Mouse (Mus musculus) liver, embryonic 16.5 days (tissue): ENCODE data around the gene Tmem251. TPM values are rescaled to one million over a fixed set of nuclear protein-coding genes. Genes with fewer than 3 reads are reported as not detected.

Experiments
- ATAC-seq: fragments of 200-750 bp; cut with Nextera tagmentation; 2 replicates; pipeline ENCODE4 v1.8.0; 2017; ENCODE audit warnings: low read depth, mild to moderate bottlenecking, moderate number of reproducible peaks, moderate library complexity
- H3K27ac ChIP-seq: fragments of 300-500 bp; sonication (generic); 2 replicates; pipeline ENCODE4 v1.5.1; 2014; ENCODE audit warnings: mild to moderate bottlenecking, low read length
- H3K27me3 ChIP-seq: fragments of 300-500 bp; sonication (generic); 2 replicates; pipeline ENCODE4 v1.6.1; 2014; ENCODE audit warnings: low read depth, low read length, mixed read lengths; ENCODE audit not compliant: control insufficient read depth, insufficient read depth
- H3K36me3 ChIP-seq: fragments of 300-500 bp; sonication (generic); 2 replicates; pipeline ENCODE4 v1.6.1; 2014; ENCODE audit warnings: mild to moderate bottlenecking; ENCODE audit not compliant: control insufficient read depth, insufficient read depth
- H3K4me1 ChIP-seq: fragments of 300-500 bp; sonication (generic); 2 replicates; pipeline ENCODE4 v1.6.1; 2014; ENCODE audit warnings: low read depth, low read length, mixed read lengths; ENCODE audit not compliant: control insufficient read depth
- H3K4me2 ChIP-seq: fragments of 300-500 bp; sonication (generic); 2 replicates; pipeline ENCODE4 v1.6.1; 2014; ENCODE audit warnings: low read depth, low read length, mixed read lengths
- H3K4me3 ChIP-seq: fragments of 300-500 bp; sonication (generic); 2 replicates; pipeline ENCODE4 v1.5.1; 2014; ENCODE audit warnings: low read depth, mild to moderate bottlenecking, low read length
- H3K9ac ChIP-seq: fragments of 300-500 bp; sonication (generic); 2 replicates; pipeline ENCODE4 v1.6.1; 2014; ENCODE audit warnings: low read depth, low read length
- H3K9me3 ChIP-seq: fragments of 300-500 bp; sonication (generic); replicated peaks from 2 replicates; pipeline ENCODE4 v1.6.1; 2016; ENCODE audit warnings: low read length; ENCODE audit not compliant: control insufficient read depth
- WGBS: fragments of 180-500 bp; shearing (Covaris S2); extraction: QIAGEN DNeasy Blood & Tissue Kit; methylation state at CpG from one replicate; pipeline ENCODE4 v1.1.7; 2014; ENCODE audit not compliant: insufficient replicate concordance; 5-methylcytosine and 5-hydroxymethylcytosine counted together
- polyA plus RNA-seq: library from polyadenylated mRNA; unstranded; fragments of >200 nt; fragmentation: Nextera tagmentation; extraction: Ambion mirVana; gene quantifications from 2 replicates; pipeline ENCODE4 v1.2.1, GENCODE M21; 2015

The Tmem251 gene
- polyA plus RNA-seq, 1 experiment from 2014 or later, result 4.6 TPM

- Histone ChIP-seq H3K9ac (no peak overlapping the region; the same call in 1 of the 2 replicates), H3K27me3 (peaks cover 6% of the 10 kb centered on the region), H3K27ac (peak overlapping the region; percentile 38), H3K36me3 (no peaks in the 10 kb centered on the region), H3K9me3 (no peaks in the 10 kb centered on the region), H3K4me2 (peak overlapping the region; percentile 99), H3K4me1 (peaks cover 45% of the 10 kb centered on the region), H3K4me3 (peak overlapping the region; percentile 25; the same call in 1 of the 2 replicates)
- 8% methylated on average over 15 of the region's 15 CpGs for WGBS
- no peak for ATAC-seq
These were observed 41.0 kb upstream of the Tmem251 start for GRCm38 (mm10) chr12:102702356-102703110.

DNA sequence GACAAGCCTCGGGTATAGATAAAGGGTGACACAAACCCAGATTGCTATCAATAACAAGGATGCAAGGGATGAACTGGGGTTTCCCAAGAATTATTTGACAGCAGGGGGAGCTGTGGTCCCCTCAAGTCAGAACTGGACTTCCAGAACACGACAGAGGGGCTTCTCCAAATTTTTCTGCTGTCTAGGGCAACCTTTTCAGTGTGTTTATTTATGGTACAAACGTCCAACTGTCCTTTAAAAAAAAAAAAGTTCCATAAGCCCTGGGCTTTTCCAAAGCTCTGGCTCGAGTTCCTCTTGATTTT is 40.5 kb upstream of the Tmem251 start:
- H3K9me3 ChIP-seq, result no peaks in the 10 kb centered on the region
- peak overlapping the region; percentile 25; the same call in 1 of the 2 replicates for H3K4me3 ChIP-seq
- H3K4me1 ChIP-seq, result peaks cover 40% of the 10 kb centered on the region
- 7% methylated on average over 4 of the region's 4 CpGs for WGBS
- no peak overlapping the region for H3K27ac ChIP-seq
- ATAC-seq, result no peak
- H3K9ac ChIP-seq, result no peak overlapping the region; the same call in 1 of the 2 replicates
- H3K36me3 ChIP-seq, result no peaks in the 10 kb centered on the region
- H3K4me2 ChIP-seq, result peak overlapping the region; percentile 99
- peaks cover 8% of the 10 kb centered on the region for H3K27me3 ChIP-seq

DNA sequence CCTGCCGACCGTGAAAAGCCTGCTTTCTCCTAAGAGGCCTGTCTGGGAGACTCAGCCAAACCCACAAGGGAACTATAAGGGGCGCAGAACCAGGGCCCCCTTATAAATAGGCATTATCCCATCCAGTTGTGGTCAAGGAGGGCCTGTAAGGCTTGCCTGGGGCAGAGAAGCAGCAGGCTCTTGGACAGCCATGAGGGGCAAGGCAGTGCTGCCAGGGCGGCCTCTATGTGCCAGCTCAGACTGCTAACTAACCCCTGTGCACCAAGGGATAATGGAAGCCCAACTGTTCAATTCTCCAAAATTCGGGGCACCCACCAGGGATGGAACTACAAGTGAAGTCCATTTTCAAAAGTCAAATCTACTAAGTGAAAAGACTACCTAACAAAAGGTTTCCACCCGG is 40.1 kb upstream of the Tmem251 start:
- Histone ChIP-seq H3K36me3 (no peaks in the 10 kb centered on the region), H3K27ac (no peak overlapping the region), H3K27me3 (peaks cover 8% of the 10 kb centered on the region), H3K9me3 (no peaks in the 10 kb centered on the region), H3K4me2 (peak overlapping the region; percentile 99), H3K4me1 (peaks cover 36% of the 10 kb centered on the region), H3K4me3 (peak overlapping the region; percentile 76), H3K9ac (no peak overlapping the region)
- ATAC-seq, result no peak
- WGBS, result 45% methylated on average over 6 of the region's 6 CpGs

DNA sequence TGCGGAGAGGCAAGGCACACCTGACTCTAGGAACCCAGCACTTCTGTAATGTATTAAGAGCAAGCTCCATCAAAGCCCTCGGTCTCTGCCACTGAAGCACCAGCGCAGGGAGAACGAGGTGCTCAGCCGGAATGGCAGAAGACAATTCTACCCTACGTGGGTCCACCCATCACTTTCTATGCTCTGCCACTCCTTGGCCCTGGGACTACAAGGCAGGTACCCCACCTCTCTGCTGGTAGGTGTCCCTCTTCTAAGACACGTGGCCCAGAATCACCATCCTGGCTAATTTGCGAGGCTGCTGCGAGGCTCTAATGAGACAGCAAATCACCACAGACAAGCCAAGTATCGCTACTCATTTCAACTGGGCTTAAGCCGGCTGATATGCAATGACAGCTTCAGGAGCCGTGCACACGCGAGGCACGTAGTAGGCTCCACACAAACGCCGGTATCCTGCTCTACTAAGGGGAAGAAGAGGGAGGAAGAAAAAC is 39.6 kb upstream of the Tmem251 start:
- peak overlapping the region; percentile 99 for H3K4me2 ChIP-seq
- 0 out of 2 replicates have a peak, but pooled peaks have one; percentile 1 for ATAC-seq
- H3K4me3 ChIP-seq, result peak overlapping the region; percentile 76
- no peaks in the 10 kb centered on the region for H3K9me3 ChIP-seq
- 12% methylated on average over 17 of the region's 17 CpGs for WGBS
- peaks cover 32% of the 10 kb centered on the region for H3K4me1 ChIP-seq
- no peak overlapping the region for H3K27ac ChIP-seq
- H3K36me3 ChIP-seq, result no peaks in the 10 kb centered on the region
- H3K27me3 ChIP-seq, result peaks cover 8% of the 10 kb centered on the region
- peak overlapping the region; percentile 77 for H3K9ac ChIP-seq

- ATAC-seq, result peak; percentile 97
- no peaks in the 10 kb centered on the region for H3K9me3 ChIP-seq
- H3K4me1 ChIP-seq, result peaks cover 32% of the 10 kb centered on the region
These were observed 38.9 kb upstream of the Tmem251 start, which contains the start of gene Itpk1 for GRCm38 (mm10) chr12:102704457-102705198. TSS of gene Itpk1 (minus strand) at chr12:102704930.

GRCm38 (mm10) chr12:102705216-102705871 is 38.2 kb upstream of the Tmem251 start:
- no peaks in the 10 kb centered on the region for H3K36me3 ChIP-seq
- H3K4me2 ChIP-seq, result peak overlapping the region; percentile 99
- H3K27me3 ChIP-seq, result peaks cover 8% of the 10 kb centered on the region
- peak overlapping the region; percentile 84 for H3K27ac ChIP-seq
- H3K9ac ChIP-seq, result peak overlapping the region; percentile 78
- ATAC-seq, result peak; percentile 66
- H3K4me3 ChIP-seq, result peak overlapping the region; percentile 76
- H3K9me3 ChIP-seq, result no peaks in the 10 kb centered on the region
- 4% methylated on average over 42 of the region's 45 CpGs for WGBS
- peaks cover 32% of the 10 kb centered on the region for H3K4me1 ChIP-seq

More at GRCm38 (mm10) chr12:102704457-102705198, 38.9 kb upstream of the Tmem251 start, which contains the start of gene Itpk1:
- peak within 1 kb of the TSS; percentile 76 for H3K4me3 ChIP-seq
- peak within 1 kb of the TSS; percentile 99 for H3K4me2 ChIP-seq
- H3K9ac ChIP-seq, result peak within 1 kb of the TSS; percentile 78
- H3K27ac ChIP-seq, result peak within 1 kb of the TSS; percentile 84
- H3K27me3 ChIP-seq, result peaks cover 8% of the 10 kb centered on the region
- H3K36me3 ChIP-seq, result no peaks in the 10 kb centered on the region
- WGBS, result under 1% methylated on average over 55 of the region's 105 CpGs

- H3K27me3 ChIP-seq, result peaks cover 8% of the 10 kb centered on the region
- H3K4me3 ChIP-seq, result no peak overlapping the region
- H3K9ac ChIP-seq, result no peak overlapping the region
- H3K36me3 ChIP-seq, result no peaks in the 10 kb centered on the region
- peak overlapping the region; percentile 99; the same call in 1 of the 2 replicates for H3K4me2 ChIP-seq
- WGBS, result 72% methylated on average over 6 of the region's 6 CpGs
- ATAC-seq, result no peak
- H3K27ac ChIP-seq, result no peak overlapping the region
- H3K4me1 ChIP-seq, result peaks cover 32% of the 10 kb centered on the region
- no peaks in the 10 kb centered on the region for H3K9me3 ChIP-seq
These were observed 37.5 kb upstream of the Tmem251 start for GRCm38 (mm10) chr12:102705906-102706640.

GRCm38 (mm10) chr12:102706833-102707463 is 36.6 kb upstream of the Tmem251 start:
- Histone ChIP-seq H3K27me3 (peaks cover 8% of the 10 kb centered on the region), H3K9me3 (no peaks in the 10 kb centered on the region), H3K9ac (no peak overlapping the region), H3K4me2 (no peak overlapping the region), H3K4me3 (no peak overlapping the region), H3K27ac (no peak overlapping the region), H3K4me1 (peaks cover 31% of the 10 kb centered on the region), H3K36me3 (no peaks in the 10 kb centered on the region)
- WGBS, result 81% methylated on average over 10 of the region's 10 CpGs
- no peak for ATAC-seq
